Mouse (Mus musculus): Measurements from ENCODE around the gene Eif4g2.
A peak's percentile ranks its signal among the peaks of the same experiment; 100 is the strongest.

The Eif4g2 gene

DNA sequence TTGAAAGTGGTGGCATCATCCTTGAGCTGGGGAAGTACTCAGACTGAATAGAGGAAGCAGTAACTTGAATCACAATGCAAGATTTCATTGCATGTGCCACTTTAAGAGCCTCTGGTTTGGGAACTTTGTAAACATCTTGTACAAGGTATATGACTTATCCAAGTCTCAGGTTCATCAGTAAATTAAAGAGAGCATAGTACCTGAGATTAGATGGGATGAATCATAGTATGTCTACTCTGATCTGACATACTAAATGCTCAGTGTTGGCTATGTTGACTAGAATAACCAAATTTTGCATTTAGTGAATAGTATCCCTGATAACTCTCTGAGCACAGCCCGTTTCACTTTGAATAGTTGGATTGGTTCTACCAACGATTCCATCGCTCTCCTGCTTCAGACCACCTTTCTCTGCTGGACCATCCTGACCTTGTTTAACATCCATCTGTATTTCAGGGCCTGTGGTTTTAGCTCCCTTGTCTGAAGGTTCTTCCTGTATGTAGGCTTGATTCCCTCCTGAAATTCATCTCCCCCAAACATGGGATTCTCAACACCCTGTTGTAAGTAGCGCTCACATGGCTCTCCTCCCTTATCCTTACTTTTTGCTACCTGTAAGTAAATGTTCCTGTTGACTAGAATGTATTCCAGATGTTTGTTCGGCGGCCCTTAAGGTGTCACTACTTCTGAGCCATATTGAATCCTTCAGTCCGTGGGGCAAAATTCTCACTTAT, 13.2 kb downstream of the Eif4g2 start:
- DNase-seq = no peak

DNA sequence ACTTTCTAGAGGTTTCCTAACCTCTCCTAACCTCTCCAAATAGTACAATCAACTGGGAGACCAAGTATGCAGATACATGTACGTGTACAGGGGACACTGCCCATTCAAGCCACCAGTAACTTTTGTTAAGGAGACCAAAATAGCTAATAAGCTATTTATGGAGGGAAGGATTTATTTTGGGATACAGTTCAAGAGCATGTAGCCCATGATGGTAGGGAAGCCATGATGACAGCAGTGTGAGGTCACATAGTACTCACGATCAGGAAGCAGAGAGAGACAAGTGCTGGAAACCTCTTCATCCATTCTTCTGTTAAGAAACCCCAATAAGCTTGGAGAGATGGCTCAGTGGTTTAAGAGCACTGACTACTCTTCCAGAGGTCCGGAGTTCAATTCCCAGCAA, 14.6 kb downstream of the Eif4g2 start:
- DNase-seq = no peak

DNA sequence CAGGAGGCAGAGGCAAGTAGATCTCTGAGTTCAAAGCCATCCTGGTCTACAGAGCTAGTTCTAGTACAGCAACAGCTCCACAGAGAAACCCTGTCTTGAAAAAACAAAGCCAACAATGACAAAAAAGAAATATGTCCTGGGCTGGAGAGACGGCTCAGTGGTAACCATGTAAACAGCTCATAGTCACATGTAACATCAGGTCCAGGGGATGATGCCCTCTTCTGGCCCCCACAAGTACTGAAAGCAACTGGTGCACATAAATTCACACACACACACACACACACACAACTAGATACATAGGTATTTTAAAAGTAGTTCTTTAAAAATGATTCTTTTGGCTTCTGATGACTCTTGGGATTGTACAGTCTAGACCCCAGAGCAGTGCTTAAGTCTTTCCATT, 19.9 kb downstream of the Eif4g2 start:
- DNase-seq = no peak

DNA sequence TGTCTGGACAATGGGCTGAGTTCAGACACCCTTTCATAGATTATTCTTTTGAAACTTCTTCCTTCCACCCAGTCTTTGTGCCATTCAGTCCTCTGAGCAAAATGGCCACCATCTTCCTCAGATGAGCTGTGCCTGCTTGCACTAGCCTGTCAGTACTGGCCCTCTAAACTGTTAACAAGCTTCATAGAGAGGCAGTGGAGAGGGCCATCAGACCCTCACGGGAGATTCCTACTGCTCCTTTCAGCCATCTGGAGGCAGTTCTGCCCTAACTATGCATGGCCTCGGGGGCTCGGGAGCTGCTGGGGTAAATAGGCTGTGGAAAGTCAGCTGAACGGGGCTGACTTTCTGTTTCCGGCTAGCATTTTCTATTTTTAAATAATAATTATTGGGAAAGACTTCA, 23.3 kb downstream of the Eif4g2 start:
- DNase-seq = no peak

DNA sequence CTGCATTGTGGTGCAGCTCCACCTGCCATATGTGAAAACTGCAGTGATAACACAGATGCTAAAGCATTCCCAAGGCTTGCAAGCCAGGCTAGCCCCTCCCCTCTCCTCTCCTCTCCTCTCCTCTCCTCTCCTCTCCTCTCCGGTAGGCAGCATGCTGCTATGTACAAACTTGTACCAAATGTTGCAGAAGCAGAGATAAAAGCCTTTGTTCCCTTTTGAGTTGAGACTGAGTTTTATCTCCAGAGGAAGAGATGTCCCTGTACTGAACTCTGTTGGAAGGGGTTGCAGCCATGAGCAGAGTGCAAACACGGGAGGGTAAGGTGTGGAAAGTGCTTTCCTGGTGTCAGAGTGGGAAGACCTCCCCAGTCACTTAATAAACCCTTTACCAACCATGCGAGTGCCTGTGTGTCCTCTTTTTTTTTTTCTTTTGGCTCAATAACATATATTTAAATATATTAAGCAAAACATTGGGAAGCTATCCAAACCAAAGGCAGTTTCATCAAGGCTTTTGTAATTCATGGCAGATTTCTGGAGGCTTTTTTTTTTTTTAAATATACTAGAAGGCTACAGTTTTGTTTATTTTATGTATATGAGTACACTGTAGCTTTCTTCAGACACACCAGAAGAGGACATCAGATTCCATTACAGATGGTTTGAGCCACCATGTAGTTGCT, 26.7 kb downstream of the Eif4g2 start:
- no peak for DNase-seq

DNA sequence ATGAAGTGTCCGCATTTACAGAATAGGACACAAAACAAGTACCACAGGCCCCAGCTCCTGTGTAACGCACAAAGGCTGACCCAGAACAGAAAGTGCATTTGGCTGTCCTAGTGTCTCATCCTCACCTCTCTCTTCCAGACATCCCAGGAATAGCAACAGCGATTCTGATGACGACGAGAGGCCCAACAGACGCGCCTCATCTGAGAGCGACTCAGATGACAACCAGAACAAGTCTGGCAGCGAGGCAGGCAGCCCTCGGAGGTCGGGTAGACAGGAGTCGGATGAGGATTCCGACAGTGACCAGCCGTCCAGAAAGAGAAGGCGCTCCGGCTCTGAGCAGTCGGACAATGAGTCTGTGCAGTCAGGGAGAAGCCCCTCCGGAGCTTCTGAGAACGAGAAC, 27.6 kb downstream of the Eif4g2 start:
- no peak for DNase-seq

DNA sequence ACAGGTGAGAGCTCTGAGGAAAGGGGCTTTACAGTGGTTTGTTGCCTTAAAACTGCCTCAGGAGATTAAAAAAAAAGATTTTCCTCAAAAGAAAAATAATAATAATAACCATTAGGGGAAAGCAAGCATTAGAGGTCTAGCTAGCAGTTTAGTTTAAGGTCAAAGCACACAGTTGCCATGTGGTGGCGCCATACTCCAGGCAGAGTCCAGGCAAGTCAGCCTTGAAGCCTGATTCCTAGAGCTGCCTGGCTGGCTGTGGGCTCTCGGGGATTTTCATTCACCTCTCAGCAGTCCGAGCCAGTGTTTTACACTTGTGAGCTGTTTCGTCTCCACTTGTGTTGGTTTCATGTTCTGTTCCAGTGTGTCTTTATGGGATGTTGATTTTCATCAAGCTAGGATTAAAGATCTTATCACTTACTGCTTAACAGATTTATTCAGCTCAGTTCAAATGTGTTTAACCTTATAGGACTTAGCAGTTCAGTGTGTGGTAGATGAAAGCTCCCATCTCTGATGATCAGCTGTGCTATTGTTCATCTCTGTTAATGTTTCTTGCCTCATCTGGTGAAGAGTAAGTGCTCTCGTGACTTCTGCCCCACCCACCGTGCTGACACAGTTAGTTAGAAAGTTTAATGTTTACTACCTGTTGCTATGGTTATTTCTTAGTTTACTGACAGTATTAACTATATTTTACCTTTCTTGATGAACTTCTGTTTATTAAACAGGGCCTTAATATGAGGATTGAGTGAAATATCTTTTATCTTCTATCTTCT, 33.0 kb downstream of the Eif4g2 start:
- DNase-seq = peak; percentile 58

DNA sequence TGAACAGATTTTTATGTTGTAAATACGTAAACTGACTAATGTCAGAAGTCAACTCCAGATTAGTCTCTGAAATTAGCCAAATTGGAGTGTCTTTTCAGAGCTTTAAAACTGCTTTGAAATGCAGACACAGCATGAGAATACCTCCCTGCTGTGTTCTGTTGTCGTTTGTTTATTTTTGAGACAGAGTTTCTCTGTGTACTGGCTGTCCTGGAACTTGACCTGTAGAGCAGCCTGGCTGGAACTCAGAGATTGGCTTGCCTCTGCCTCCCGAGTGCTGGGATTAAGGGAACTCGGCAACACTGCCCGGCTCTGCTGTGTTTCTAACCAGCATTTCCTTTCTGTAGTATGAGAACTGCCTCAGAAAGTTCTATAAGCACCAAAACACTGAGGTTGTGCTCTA, 33.9 kb downstream of the Eif4g2 start:
- no peak for DNase-seq

DNA sequence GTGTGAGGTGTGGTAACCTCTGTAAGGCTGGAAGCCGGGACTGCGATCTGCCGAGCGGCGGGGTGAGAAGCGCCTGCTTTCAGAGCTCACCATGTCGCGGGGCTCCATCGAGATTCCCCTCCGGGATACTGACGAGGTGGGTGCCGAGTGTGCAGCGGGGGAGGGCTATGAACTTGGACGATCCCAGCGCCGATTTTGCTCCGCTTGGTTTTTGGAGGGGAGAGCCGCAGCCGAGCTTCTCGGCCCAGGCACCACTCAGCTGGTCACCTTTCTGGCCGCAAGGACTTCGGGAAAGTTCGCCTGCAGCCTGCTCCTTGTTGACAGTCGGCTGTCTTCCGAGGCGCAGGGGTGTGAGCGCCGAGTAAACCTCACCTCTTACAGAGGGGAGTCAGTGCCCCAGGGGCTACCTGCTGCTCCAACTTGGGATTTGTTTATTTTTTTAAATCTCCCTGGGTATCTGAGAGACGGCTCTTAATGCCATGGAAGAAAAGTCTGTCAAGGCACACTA, 53.7 kb downstream of the Eif4g2 start:
- no peak for DNase-seq

DNA sequence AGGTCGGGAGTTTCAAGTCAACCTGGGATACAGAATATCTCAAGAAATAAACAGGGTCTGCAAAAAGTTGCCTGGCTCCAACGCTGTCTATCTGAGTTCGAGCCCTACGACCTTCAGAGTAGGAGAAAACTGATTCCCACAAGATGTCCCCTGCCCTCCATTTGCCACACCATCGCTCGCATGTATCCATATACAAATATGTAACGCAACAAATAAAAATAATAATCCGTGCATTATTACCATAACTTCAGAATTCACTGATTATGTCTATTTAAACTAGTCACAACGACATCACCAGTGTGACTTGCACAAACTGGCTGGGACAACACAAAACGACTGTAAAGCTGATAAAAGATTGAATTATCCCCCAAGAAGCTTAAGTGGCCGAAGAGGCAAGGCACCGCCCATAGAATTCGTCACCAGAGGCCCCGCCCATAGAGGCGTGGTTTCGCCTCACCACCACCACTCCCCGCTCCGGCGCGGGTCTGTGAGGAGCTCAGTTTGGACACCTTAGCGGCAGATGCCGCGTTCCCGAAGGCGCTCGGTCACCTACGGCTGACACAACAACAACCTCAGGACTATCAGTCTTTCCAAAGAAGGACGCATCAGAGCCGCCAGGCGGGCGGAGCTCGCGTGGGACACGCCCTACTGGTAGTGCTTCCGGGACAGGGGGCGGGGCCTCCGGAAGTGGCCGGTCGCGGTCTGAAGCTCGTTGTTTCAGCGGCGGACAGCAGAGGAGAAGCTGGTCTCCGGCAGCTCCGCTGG, 54.4 kb downstream of the Eif4g2 start, which contains the start of gene Ctr9:
Gene Ctr9 (plus strand): TSS at position 671 of the 765 bp plus-strand sequence.
- DNase-seq = peak; percentile 95

DNA sequence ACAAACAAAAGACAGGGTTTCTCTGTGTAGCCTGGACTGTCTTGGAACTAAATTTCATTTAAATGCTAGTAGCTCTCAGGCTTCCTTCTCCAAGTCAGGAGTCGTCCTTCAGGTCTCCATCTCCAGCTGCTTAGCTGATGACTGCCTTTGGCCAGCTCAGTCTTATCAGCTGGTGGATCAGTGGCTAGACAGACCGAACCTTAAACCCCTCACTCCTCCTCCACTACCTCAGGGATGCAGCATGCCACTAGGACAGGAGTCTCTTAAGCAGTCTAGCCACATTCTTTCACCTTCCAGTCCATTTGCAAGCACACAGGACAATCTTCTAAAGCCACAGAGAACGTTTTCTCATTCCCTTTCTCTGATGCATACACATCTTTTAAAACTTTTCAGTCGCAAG, 57.9 kb downstream of the Eif4g2 start:
- no peak for DNase-seq

DNA sequence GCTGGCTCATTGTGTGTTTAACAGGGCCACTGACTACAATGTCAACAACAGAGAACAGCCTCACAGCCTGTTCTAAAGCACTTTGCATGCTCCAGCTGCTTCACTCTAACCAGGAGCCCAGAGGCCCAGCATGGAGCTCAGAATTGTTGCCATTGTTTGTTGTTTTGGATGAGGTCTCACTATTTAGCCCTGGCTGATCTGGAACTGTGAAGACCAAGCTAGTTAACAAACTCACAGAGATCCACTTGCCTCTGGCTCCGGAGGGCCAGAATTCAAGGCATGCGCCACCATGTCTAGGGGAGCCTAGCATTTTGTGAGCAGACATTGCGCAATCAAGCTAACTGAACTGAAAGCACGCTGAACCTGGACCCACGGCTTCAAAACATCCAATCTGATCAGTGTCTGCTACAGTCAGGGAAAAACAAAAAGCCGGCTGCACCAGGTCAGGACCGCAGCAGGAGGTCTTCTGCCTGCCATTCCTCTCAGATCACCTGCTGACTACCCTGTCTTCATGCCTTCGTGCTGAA, 58.7 kb downstream of the Eif4g2 start:
- DNase-seq = no peak

DNA sequence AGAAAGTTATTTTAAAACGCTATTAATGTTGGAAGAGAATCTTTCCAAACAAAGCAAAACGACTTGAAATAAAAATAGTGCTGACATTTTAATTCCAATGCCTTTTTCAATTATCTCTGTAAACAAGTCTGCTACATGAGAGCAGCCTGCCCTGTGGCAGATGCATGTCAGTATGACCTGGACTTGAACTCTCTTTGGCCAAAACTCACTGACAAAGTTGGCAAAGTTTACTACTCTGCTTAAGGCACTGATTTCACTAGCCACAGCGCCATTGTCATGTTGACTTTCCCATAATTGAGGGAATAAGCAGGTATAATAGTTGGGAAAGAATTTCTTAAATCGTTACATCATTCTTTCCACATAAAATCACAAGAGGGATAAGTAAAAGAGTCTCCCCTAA, 62.0 kb downstream of the Eif4g2 start:
- DNase-seq = no peak
